Mouse (Mus musculus): ENCODE measurements around the gene Crtc1.
A peak's percentile ranks its signal among the peaks of the same experiment; 100 is the strongest.

Crtc1 gene

DNA sequence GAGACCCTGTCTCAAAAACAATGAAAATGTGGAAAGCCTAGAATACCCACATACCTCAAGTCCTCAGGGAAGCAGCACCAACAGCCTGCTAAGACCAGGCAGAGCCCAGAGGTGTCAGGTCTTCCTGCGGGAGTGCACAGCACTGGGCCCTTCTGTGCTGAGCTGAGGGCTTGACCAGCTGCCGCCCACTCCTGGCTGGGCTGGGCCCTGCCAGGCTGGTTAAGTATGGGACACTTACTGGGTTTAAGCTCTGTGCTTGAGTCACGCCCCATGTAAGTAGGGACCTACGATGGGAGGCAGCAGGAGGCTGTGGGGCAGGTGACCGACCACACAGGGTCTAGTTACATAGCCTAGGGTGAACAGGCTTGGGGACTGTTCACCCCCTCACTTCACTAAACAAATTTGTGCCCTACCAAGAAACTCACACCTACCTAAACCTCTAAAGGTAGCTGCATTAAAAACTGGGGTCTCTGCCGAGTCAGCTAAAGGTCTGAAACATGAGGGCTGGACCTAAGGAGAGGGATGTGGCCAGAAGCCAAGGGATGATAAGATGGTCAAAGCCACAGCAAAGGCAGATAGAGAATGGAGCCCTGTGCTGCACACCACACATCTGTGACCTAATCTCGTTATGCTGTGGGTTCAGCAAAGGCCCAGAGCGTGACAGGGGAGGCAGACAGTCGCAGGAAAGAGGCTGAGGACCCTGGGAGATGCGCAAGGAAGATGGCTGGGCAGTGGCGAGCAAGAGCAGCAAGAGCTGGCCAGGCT lies 19.3 kb downstream of the Crtc1 start:
- no peak for DNase-seq

DNA sequence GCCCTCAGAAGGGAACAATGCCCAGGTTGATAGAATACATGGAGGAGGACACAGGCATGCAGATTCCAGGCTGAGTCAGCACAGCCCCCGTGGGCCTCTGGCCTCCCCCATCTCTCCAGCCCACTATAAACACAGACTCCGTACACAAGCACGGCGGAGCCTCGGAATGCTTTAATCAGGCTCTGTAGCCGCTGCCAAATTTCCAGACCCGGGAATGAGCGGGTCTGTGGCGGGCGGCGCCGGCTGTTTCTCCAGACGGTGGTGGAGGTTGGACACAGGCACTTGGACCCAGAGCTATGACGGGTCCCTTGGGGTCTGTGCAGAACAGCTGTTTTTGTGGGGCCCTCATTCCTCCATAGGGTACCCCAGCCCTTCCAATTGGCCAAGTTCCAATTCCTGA lies 20.4 kb downstream of the Crtc1 start:
- DNase-seq: peak; percentile 62

DNA sequence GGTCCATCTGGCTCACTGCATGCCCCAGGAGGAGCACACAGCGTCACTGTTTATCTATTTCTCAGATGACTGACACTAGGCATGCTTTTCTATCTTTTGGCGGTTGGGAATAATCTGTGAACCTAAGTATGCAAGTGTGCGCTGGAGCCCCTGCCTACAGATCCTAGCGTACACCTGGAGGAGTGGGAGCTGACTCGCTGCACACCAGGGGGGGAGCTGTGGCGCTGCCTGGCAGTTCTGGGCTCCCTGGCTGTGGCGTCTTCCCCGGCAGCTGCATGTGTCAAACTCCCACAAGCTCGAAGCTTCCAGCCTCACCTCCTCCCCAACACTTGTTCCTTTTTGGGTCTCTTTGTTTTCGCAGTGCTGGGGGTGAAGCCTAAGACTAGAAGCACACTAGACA lies 21.5 kb downstream of the Crtc1 start:
- DNase-seq: peak; percentile 76

DNA sequence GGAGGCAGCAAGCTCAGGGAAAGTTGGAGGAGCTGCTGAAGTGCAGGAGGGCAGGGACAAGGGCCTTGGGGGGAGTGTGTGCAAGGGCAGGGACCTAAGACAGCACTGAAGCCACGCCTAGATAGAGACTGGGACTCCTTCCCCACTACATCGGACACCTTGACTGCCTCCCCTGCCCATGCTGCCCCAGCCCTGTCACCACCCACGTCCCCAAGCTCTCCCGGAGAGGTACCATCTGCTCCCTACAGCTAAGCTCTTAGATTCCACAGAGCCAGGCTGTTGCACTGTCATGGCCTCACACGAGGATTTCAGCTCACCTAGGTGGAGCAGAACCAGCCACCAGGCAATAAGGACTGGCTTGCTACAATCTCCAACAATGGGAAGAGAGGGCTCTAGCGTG lies 22.4 kb downstream of the Crtc1 start:
- peak; percentile 34 for DNase-seq

DNA sequence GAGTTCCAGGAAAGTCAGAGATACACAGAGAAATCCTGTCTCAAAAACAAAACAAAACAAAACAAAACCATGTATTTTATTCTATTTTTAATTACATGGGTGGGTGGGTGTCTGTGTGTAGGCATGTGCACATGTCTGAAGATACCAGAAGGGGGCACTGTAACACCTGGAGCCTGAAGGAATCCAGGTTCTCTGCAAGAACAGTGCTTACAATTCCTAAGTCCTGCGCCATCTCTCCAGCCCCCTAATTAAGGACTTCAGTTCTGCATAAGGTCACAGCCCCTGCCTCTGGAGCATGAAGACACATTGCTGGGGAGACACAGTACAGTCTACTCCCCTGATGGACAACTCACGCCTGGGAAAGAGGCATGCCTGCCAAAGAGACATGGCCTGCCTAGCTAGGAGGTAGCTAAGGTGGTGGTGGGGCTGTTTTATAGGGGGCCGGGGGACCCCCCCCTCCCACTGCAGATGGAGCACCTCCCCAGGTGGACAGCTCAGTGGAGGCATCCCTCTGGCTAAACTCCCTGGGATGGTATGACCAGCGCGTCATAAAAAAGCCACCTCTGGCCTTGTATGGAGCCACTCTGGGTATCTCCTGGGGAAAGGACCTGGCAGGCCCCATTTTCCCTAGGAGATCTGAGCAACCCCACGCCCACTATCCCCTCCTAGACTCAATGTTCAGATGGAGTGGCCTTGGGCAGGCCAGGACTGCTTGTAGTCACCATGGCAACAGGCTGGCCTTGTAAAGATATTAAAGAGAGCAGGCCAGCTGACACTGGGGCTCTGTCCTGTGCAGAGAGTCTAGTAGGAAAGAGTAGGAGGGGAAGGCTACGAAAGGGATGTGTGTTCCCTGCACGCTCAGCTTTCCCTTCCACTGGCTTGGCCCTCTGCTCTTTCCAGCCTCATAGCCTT lies 23.6 kb downstream of the Crtc1 start:
- DNase-seq: no peak

DNA sequence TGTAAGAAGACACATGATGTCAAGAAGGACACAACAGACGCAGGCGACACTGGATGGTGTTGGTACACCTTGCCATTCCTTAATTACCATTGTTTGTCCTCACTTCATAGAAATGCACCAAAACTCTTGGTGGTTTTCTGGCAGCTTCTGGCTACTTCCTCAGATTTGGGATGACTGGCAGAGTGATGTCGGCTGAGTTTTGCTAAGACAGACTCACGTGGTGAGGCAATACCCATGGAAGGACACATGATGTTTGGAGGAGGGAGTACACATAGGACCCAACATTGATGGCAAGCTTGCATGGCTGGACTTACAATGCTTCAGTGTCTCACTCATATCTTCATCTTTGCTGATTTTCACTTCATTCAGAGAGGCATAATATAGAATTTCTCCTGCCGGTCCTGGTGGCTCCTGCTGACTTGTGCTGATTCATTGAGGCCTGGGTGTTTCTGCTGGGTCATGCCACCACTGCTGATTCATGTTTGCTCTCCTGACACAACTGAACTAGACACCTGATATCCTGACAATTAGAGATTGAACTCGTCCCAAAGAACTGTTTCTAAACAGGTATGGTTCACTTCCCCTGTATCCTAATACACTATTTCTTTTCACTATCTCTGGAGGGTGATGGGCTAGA lies 25.0 kb downstream of the Crtc1 start:
- DNase-seq: no peak

DNA sequence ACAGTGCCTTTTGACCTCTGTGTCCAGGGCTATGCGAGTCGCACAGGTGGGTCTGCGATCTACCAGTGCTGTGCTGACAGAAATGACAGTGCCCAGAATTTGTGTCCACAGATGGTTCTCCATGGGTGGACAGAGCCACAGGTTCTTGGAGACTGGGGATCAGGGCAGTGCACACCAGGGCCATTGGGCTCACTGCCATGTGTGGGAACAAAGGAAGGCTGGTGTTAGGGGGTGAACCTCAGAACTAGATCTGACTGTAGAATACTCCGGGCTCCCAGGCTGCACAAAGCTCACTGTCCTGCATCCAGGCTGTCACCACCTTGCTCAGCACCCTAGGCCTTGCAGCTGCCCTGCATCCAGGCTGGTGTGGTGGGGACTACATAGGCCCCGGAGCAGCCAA lies 29.1 kb downstream of the Crtc1 start:
- no peak for DNase-seq

DNA sequence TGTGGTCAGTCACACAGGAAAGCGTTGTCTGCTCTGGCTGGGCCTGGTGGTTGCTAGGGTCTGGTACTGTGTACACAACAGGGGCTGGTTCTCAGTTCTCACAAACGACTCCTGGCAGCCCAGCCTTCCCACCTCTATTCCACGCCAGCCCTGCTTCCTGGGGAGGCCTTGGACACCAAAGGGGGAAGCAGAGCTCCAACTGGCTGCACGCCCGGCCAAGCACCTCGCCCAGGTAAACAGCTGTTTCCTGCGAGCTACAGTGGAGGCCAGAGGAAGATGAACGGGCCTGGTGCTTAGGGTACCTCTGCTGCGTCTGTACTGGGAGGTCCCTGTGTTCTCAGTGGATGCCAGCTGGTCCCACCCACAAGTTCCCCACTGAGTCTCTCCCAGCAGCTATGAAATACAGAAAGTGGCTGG lies 29.9 kb downstream of the Crtc1 start:
- no peak for DNase-seq

DNA sequence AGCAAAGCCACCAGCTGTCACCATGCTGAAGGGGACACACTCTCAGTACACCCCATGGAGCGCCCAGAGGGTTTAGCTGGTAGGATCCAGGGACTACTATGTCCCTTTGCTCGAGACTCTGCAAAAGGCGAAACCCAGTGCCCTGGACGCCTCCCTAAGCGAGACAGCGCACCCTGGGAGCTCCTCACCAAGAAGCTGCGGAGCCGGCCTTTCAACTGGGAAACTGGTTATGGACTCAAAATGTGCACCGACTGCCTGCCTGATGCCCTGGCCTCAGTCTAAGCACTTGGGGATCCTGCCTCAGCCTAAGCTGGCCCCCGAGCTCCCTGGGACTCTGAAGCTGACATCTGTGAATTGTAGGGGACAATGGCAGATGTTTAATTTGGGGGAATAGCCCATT lies 30.4 kb downstream of the Crtc1 start:
- no peak for DNase-seq

DNA sequence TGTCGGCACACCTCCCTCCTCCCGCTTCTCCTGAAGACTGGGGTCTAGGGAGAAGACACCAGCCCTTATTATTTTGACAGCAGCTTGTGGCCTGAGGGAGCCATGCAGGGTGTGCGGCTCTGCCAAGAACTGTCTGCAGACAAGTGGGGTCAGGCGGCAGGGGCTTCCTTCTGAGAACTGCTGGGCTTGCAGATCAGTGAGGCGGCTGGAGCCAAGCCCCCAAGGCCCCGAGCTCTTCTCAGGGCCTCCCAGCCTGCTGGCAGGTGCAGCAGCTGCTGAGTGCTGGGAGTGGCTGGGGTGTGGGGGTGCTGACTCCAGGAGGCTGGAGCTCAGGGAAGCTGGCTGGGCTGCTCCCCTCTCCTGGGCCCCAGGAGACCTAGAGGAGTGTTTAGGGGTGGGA lies 31.1 kb downstream of the Crtc1 start:
- no peak for DNase-seq

DNA sequence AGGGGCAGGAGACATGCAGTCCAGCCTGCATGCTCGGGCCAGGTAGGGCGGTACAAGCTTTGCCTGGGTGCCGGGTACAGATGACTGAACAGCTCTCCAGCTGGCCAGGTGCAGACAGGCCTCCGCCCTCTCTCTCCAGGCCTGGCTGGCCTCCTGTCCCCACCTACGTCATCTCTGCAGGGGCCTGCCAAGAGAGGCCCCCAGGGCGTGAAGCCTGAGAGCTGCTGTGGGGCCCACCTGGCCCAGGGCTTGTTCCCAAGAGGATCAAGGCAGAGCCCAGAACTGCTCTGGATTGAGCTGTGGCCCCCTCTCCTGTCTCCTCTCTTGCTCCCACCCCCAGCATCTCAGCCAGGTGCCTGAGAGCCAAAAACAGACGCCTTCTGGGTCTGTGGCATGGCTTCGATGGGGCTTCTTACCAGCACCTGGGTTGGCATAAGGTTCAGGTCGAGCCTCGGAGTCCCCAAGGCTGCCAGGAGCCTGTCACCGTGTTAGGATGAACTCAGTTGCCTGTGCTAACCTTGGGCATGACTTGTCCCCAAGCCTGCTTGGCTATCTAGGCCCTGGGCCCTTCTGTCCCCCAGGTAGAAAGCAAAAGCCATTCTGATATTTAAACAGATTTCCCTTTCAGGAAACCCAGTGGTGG lies 32.8 kb downstream of the Crtc1 start:
- no peak for DNase-seq

DNA sequence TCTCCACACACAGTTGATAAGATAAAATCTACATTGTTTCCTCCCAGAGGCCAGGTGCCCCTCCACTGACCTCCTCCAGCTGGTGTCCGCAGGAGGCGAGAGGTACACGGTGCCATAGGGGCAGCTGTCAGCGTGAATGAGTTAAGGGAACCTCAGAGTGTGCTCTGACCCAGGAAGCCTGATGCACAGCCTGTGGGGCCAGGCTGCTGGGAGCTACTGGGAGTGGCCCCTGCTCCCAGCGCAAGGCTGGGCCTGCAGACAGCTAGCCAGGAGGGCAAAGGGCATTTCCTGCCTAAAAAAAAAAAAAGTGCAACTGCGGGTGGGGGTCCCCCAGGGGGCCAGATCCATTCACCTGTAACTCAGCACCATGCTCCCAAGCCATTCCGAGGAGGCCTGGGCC lies 34.2 kb downstream of the Crtc1 start:
- no peak for DNase-seq

DNA sequence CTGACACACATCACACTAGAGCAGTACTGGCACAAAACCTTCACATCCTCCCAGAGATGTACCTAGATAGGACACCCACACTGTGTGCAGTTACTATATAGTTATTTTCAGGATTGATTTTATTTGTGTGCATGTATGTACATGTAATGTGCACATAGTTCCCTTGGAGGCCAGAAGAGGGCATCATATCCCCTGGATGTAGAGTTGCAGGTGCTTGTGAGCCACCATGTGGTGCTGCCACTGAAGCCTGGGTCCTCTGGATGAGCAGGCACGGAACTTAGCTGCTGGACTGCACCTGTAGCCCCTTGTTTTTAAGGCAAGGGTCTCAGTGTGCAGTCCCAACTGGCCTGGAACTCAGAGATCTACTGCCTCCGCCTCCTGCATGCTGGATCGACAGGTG lies 35.2 kb downstream of the Crtc1 start:
- DNase-seq: no peak

DNA sequence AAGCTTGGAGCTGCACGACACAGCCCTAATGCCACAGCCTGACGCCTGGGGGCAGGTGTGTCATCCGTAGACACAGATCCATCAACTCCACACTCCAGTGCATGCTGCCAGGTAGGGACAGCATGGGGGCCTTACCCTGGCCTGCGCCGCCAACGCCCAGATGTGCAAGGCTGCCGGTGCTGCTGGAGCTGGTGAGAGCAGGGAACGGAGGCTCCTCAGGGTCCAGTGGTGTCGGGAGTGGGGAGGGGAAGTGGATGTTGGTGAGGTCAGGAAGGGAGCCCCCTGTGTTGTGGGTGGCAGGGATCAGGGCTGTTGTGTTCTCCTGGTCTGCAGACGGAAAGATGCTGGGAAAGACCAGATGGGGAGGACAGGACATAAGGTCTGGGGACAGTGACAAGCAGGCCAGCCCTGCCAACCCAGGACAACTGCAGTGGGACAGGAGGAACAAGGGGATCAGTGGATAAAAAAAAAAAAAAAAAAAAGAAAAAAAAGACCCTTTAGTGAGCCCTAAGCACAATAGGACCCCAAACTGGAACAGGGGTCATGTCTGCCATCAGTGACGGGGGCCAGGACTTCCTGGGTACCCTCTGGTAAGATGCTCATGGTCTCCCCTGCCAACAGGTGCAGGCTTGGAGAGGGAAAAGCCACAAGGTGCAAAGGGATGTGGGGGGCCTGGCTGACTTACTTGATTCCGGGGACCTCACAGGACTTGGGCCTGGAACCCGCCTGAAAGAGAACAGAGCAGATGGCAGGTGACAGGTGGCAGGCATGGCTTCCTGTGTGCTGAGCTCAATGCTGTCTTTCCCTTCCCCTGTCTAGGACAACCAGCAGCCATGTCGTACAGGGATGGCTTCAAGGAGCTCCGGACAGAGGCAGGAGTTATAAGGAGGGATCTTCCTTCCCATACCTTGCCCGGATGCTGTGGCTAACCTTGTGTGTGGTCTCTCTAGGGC lies 41.5 kb downstream of the Crtc1 start:
- no peak for DNase-seq

DNA sequence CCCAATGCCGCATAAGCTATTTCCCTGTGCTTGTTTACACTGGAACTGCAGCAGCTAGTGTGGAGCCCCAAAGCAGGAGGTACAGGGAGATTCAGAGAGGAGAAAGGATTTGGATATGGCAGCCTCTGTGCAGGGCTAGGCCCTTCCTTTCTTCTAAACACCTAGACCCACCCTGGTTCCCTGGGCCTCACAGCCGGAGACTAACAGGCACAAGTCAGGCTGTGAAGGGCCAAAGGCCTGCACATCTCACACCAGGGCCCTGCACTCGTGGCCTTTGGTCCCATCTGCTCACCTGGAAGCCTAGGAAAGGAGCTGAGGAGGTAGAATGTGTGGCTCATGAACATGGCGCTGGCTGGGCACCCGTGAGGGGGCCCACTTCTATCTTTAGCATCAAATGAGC lies 43.2 kb downstream of the Crtc1 start:
- DNase-seq: no peak

DNA sequence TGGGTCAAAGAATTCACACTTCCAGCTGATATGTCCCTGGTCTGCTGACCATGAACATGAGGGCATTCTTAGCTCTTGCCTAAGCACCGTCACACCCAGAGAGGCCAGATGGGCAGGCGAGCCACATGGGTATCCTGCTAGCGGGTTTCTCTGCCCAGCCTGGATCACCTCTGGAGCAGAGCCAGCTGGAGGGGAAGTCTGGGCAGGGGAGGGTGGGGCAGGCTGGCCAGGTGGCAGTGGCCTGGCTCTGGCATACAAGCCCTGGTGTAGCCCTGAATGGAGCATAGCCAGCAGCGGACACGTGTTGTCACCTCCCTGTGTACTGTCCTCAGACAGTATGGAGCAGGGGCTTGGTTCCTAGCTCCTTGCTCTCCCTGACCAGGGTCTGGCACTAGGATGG lies 43.7 kb downstream of the Crtc1 start:
- no peak for DNase-seq

DNA sequence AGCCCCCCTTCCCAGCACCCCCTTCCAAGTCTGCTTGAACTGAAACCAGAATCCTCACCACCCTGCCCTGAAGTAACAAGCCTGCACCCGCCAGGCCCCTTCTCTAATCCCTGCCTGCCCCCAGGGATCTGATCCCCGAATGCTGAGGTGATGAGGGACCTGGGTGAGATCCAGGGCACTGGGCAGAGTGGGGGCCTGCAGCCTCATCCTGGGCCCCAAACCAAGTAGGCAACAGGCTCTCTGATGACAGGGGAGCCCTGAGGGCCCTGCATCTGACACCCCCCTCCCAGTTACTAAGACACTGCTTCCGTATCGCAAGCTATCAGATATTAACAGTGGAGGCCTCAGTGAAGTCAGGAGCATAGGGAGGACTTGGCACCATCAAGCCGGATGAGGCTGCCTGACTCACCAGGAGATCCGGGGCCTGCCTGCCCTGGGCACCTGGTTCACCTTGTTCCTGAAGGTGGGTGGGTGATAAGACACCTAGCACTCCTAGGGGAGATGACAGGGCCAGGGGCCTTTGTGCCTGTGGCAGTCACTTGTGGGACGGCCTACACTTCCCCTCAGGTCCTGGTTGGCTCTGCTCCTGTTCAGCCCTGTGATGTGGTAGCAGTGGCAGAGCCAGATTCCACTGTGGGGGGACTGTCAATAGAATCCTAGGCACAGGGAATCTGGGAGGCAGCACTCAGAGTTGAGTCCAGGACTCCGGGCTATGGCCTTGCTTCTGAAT lies 44.9 kb downstream of the Crtc1 start:
- DNase-seq: no peak

DNA sequence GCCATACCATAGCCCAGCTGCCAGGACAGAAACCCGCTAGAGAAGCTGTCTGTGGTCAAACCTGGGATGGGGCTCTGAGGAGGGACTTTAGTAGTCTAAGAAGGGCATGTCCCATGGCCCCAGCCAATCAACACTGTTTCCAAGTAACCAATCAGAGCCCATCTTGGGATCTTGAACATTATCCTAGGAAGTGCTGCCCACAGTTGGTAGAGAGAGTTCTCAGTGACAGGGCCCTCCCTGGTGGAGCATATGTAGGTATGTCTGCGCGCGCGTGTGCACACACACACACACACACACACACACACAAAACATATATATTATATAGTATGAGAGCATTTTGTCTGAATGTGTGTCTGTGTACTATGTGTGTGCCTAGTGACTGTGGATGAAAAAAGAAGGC lies 46.3 kb downstream of the Crtc1 start:
- DNase-seq: no peak

DNA sequence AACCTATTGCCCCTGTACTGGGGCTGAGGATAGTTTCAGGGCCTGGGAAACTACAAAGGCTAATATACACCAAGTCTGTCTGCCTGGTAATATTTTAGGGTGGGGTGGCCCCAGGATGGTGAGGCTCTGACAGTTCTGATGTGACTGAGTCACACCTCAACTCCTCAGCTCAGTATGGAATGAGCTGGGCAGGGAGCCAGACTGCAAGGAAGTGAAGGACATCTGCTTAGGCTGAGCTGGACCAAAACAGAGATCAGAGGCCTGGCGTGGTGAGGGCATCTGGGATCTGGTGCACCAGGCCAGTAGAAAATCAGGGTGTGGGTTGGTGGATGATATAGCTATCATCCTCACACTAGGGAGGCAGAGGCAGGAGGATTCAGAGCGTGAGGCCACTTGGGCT lies 49.7 kb downstream of the Crtc1 start:
- DNase-seq: no peak

DNA sequence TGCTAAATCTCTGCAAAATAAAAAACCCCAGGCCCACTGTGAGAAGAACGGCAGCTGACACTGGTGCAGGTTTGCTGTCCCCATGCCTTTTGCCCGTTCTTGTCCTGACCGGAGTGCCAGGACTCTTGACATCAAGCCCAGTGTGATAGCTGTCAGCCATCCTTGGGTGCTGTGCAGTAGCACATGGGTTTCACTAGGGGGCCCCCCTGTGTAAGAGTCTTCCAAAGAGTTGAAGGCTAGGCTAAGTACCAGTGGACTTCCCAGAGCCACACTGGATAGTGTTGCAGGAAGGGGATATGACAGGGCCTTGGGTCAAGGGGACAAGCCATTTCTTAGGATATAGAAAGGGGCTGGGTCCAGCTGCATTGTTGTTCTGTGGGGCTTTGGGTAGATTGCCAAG lies 56.1 kb downstream of the Crtc1 start:
- peak; percentile 55 for DNase-seq

DNA sequence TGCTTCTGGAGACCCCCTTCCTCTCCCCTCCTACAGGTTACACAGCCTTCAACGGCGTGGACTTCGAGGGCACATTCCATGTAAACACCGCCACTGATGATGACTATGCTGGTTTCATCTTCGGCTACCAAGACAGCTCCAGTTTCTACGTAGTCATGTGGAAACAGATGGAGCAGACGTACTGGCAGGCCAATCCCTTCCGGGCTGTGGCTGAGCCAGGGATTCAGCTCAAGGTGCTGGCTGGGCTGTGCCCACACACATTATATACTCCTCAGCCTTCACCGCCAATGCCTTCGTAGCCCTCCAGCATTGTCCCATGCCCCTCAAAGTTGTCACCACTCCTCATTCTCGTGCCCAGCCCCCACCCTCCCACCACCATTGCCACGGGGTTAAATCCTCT lies 59.3 kb downstream of the Crtc1 start:
- no peak for DNase-seq
